Mouse (Mus musculus) neural tube, embryonic 12.5 days (tissue): ENCODE measurements at regions not wholly inside any gene's neighbourhood (a gene's known extent, or its start where the extent isn't known, plus 50 kb on each side); places are given as distances from the start of the nearest gene placed in this dataset.

ENCODE experiments used
- ATAC-seq: fragments of 200-750 bp; cut with Nextera tagmentation; 2 replicates; pipeline ENCODE4 v1.8.0; 2017; ENCODE audit warnings: low read depth, mild to moderate bottlenecking, moderate TSS enrichment, moderate library complexity; ENCODE audit not compliant: low FRiP score
- H3K27ac ChIP-seq: fragments of 300-500 bp; sonication (generic); 2 replicates; pipeline ENCODE4 v1.5.1; 2016
- H3K27me3 ChIP-seq: fragments of 300-500 bp; sonication (generic); replicated peaks from 2 replicates; pipeline ENCODE4 v1.6.1; 2016; ENCODE audit warnings: mild to moderate bottlenecking
- H3K36me3 ChIP-seq: fragments of 300-500 bp; sonication (generic); 2 replicates; pipeline ENCODE4 v1.6.1; 2016; ENCODE audit warnings: mild to moderate bottlenecking
- H3K4me1 ChIP-seq: fragments of 300-500 bp; sonication (generic); 2 replicates; pipeline ENCODE4 v1.6.1; 2016
- H3K4me2 ChIP-seq: fragments of 300-500 bp; sonication (generic); replicated peaks from 2 replicates; pipeline ENCODE4 v1.6.1; 2016; ENCODE audit warnings: mild to moderate bottlenecking
- H3K4me3 ChIP-seq: fragments of 300-500 bp; sonication (generic); 2 replicates; pipeline ENCODE4 v1.5.1; 2016
- H3K9ac ChIP-seq: fragments of 300-500 bp; sonication (generic); 2 replicates; pipeline ENCODE4 v1.6.1; 2016; ENCODE audit warnings: mild to moderate bottlenecking
- H3K9me3 ChIP-seq: fragments of 300-500 bp; sonication (generic); 2 replicates; pipeline ENCODE4 v1.6.1; 2016; ENCODE audit warnings: mild to moderate bottlenecking
- WGBS: fragments of 180-500 bp; shearing (Covaris S2); methylation state at CpG from one replicate; pipeline ENCODE4 v1.1.7; 2016; 5-methylcytosine and 5-hydroxymethylcytosine counted together

- 22% methylated on average over 5 of the region's 5 CpGs for WGBS
- H3K4me1 ChIP-seq = peaks cover 19% of the 10 kb centered on the region
Measured at GRCm38 (mm10) chr13:84056998-84057397, 165.1 kb upstream of the Tmem161b start.

GRCm38 (mm10) chr13:84057456-84057855 lies 164.6 kb upstream of the Tmem161b start:
- Histone ChIP-seq H3K36me3 (no peaks in the 10 kb centered on the region), H3K9ac (no peak overlapping the region), H3K27me3 (no peaks in the 10 kb centered on the region), H3K4me3 (no peak overlapping the region), H3K9me3 (no peaks in the 10 kb centered on the region), H3K27ac (peak overlapping the region; percentile 83), H3K4me2 (no peak overlapping the region), H3K4me1 (peaks cover 21% of the 10 kb centered on the region)
- no peak for ATAC-seq

More at GRCm38 (mm10) chr13:84056998-84057397, 165.1 kb upstream of the Tmem161b start:
- Histone ChIP-seq H3K36me3 (no peaks in the 10 kb centered on the region), H3K9me3 (no peaks in the 10 kb centered on the region), H3K4me2 (peak overlapping the region; percentile 30), H3K9ac (no peak overlapping the region), H3K27ac (peak overlapping the region; percentile 83), H3K27me3 (no peaks in the 10 kb centered on the region), H3K4me3 (no peak overlapping the region)
- ATAC-seq = peak; percentile 65

DNA sequence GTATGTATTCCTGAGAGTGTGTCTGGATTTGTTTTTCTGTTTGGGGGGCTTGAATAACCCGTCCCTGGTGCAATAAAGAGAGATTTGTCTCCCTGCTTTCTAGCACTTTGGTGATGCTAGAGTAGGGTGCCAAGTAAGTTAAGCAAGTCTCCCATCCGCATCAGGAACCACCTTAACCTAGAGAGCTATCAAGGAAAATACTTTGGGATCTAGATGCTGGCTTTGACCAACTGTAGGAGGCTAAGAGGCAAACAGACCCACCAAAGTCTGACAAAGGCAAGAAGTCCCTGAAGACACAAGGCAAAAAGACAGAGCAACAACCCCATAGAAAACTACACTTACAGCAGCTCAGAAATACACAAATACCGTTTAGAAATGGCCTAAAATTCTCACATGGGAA lies 163.8 kb upstream of the Tmem161b start:
- Histone ChIP-seq H3K4me2 (peak overlapping the region; percentile 54), H3K27ac (peak overlapping the region; percentile 86), H3K9ac (peak overlapping the region; percentile 55), H3K9me3 (no peaks in the 10 kb centered on the region), H3K4me3 (no peak overlapping the region), H3K4me1 (peaks cover 21% of the 10 kb centered on the region), H3K36me3 (no peaks in the 10 kb centered on the region), H3K27me3 (no peaks in the 10 kb centered on the region)
- 33% methylated on average over 3 of the region's 3 CpGs for WGBS
- no peak for ATAC-seq

GRCm38 (mm10) chr13:84059031-84059651 lies 163.0 kb upstream of the Tmem161b start:
- ATAC-seq = peak; percentile 73
- Histone ChIP-seq H3K36me3 (no peaks in the 10 kb centered on the region), H3K27ac (peak overlapping the region; percentile 89), H3K9ac (peak overlapping the region; percentile 54), H3K4me3 (peak overlapping the region; percentile 20), H3K4me1 (peaks cover 21% of the 10 kb centered on the region), H3K27me3 (no peaks in the 10 kb centered on the region), H3K9me3 (no peaks in the 10 kb centered on the region), H3K4me2 (peak overlapping the region; percentile 54)
- 9% methylated on average over 10 of the region's 10 CpGs for WGBS

GRCm38 (mm10) chr13:84059661-84060452 lies 162.2 kb upstream of the Tmem161b start:
- 0 out of 2 replicates have a peak overlapping the region, but pooled peaks have one; percentile 20 for H3K4me3 ChIP-seq
- ATAC-seq = peak; percentile 82
- peak overlapping the region; percentile 89 for H3K27ac ChIP-seq
- peaks cover 21% of the 10 kb centered on the region for H3K4me1 ChIP-seq
- 7% methylated on average over 5 of the region's 5 CpGs for WGBS
- no peaks in the 10 kb centered on the region for H3K36me3 ChIP-seq
- H3K4me2 ChIP-seq = peak overlapping the region; percentile 54
- H3K27me3 ChIP-seq = no peaks in the 10 kb centered on the region
- no peaks in the 10 kb centered on the region for H3K9me3 ChIP-seq
- H3K9ac ChIP-seq = peak overlapping the region; percentile 54

GRCm38 (mm10) chr13:84060453-84060834 lies 161.7 kb upstream of the Tmem161b start:
- Histone ChIP-seq H3K4me3 (no peak overlapping the region), H3K36me3 (no peaks in the 10 kb centered on the region), H3K9me3 (no peaks in the 10 kb centered on the region), H3K27me3 (no peaks in the 10 kb centered on the region), H3K9ac (peak overlapping the region; percentile 26; the same call in 1 of the 2 replicates), H3K27ac (peak overlapping the region; percentile 89), H3K4me1 (peaks cover 19% of the 10 kb centered on the region), H3K4me2 (peak overlapping the region; percentile 54)
- ATAC-seq = no peak
- 29% methylated on average over 3 of the region's 3 CpGs for WGBS

GRCm38 (mm10) chr13:84060906-84061305 lies 161.2 kb upstream of the Tmem161b start:
- Histone ChIP-seq H3K36me3 (no peaks in the 10 kb centered on the region), H3K4me1 (peaks cover 20% of the 10 kb centered on the region), H3K4me3 (no peak overlapping the region), H3K9ac (no peak overlapping the region), H3K9me3 (no peaks in the 10 kb centered on the region), H3K27ac (peak overlapping the region; percentile 89), H3K27me3 (no peaks in the 10 kb centered on the region), H3K4me2 (peak overlapping the region; percentile 54)
- no peak for ATAC-seq
- 35% methylated on average over 3 of the region's 3 CpGs for WGBS

DNA sequence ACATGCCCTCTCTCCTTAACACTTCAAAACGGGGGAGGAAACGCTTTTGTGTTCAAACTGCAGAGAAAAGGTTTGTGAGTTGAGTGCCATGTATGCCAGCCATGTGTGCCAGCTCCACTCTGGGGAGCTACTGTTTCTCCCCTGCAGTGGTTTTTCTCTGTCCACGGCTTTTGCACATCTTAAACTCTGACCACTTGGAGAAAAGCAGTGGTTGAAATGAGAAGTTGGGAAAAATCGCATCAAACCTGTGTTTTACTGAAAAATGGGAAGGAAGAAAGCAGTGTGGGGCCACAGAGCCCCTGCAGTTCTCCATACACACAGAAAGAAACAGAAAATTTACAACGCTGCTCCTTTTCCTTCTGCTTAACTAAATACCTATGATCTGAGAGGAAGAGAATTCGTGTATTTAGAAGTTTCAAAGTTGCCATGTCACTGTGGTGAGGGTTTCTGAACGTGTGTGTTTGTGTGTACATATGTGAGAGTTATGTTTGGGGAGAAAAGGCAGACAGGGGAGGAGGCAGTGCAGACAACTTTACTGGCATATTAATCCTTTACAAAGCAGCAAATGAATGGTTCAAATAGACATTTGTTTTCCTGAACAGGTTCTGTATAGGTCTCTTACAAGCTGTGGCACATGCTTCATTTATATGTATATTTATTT lies 160.1 kb upstream of the Tmem161b start:
- Histone ChIP-seq H3K27me3 (no peaks in the 10 kb centered on the region), H3K9ac (peak overlapping the region; percentile 56), H3K27ac (peak overlapping the region; percentile 55), H3K4me2 (peak overlapping the region; percentile 46), H3K4me1 (peaks cover 29% of the 10 kb centered on the region), H3K36me3 (no peaks in the 10 kb centered on the region), H3K4me3 (peak overlapping the region; percentile 3; the same call in 1 of the 2 replicates), H3K9me3 (no peaks in the 10 kb centered on the region)
- 25% methylated on average over 7 of the region's 7 CpGs for WGBS
- no peak for ATAC-seq

- Histone ChIP-seq H3K9me3 (no peaks in the 10 kb centered on the region), H3K4me2 (peak overlapping the region; percentile 46), H3K4me3 (peak overlapping the region; percentile 23; the same call in 1 of the 2 replicates), H3K4me1 (peaks cover 35% of the 10 kb centered on the region), H3K9ac (peak overlapping the region; percentile 43), H3K27ac (peak overlapping the region; percentile 76), H3K36me3 (no peaks in the 10 kb centered on the region), H3K27me3 (no peaks in the 10 kb centered on the region)
- 35% methylated on average over 2 of the region's 2 CpGs for WGBS
- ATAC-seq = no peak
Measured at GRCm38 (mm10) chr13:84062616-84063015, 159.5 kb upstream of the Tmem161b start.

DNA sequence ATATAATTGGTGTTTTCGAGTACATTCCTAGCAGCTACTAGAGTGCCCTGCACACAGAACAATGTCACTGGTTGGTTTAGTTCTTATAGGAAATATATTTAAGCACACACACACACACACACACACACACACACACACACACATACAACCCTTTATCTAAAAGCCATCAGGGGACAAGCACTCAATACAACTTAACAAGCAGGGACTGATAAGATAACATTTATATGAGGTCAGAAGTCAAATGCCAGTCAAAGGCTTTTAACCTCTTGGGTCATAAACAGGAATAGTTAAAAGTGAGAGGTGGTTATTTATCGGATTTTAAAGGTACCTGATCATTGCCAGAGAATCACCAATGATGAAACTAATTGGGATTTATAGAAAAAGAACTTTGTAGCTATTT lies 158.7 kb upstream of the Tmem161b start:
- 32% methylated on average over 2 of the region's 2 CpGs for WGBS
- peak overlapping the region; percentile 54 for H3K4me2 ChIP-seq
- no peak for ATAC-seq
- H3K9ac ChIP-seq = peak overlapping the region; percentile 54
- H3K9me3 ChIP-seq = no peaks in the 10 kb centered on the region
- H3K4me3 ChIP-seq = peak overlapping the region; percentile 20; the same call in 1 of the 2 replicates
- no peaks in the 10 kb centered on the region for H3K27me3 ChIP-seq
- H3K27ac ChIP-seq = no peak overlapping the region; the same call in 1 of the 2 replicates
- no peaks in the 10 kb centered on the region for H3K36me3 ChIP-seq
- peaks cover 35% of the 10 kb centered on the region for H3K4me1 ChIP-seq

GRCm38 (mm10) chr13:84064291-84064940 lies 157.7 kb upstream of the Tmem161b start:
- Histone ChIP-seq H3K4me3 (peak overlapping the region; percentile 16), H3K36me3 (no peaks in the 10 kb centered on the region), H3K9ac (peak overlapping the region; percentile 64)

More at GRCm38 (mm10) chr13:84064291-84064940, 157.7 kb upstream of the Tmem161b start:
- Histone ChIP-seq H3K4me2 (peak overlapping the region; percentile 50), H3K9me3 (no peaks in the 10 kb centered on the region), H3K4me1 (peaks cover 35% of the 10 kb centered on the region), H3K27me3 (no peaks in the 10 kb centered on the region), H3K27ac (peak overlapping the region; percentile 84)
- no peak for ATAC-seq
- 26% methylated on average over 5 of the region's 5 CpGs for WGBS
